Mouse (Mus musculus) lung, postnatal 25 days (tissue): ENCODE measurements around the gene Cplx3.

Experiments used
- DNase-seq: peaks from one replicate; pipeline ENCODE4 v3.0.0; 2022; ENCODE audit warnings: low spot score

Gene Cplx3

DNA sequence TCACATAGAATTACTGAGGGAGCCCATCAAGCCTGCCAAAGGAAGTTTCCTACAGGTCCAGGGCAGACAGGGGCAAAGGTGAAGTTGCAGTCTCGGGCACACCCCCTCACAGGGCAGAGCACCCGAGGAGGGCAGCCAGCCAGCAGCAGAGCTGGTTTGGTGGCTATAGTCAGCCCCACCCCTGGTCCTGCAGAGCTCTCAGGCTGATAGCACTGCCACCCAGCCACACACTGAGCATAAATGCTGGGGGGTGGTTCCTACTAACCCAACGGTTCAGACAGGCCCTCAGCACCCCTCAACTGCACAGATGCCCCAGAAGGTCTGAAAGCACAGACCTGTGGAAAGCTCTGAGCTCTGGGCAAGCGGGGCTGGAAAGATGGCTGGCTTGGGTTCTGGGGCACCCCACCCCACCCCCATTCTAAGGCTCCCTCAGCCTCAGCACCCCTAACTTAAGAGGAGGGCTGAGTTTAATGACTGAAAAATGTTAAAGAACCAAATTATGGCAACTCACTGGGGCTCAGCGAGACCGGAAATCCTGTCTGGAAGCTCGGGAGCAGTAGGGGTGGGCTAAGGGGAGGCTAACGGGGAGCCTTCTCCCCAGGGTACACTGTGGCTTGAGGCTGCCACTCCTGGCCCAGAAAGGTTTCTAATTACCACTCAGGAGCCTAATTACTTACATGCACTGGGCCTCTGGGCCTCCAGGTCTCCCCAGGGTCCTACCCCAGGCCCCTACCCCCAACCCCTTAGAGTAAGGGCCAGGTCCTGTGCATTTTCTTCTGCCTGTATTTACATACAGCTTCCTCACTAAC, 32.8 kb upstream of the Cplx3 start:
- peak; percentile 85 for DNase-seq

DNA sequence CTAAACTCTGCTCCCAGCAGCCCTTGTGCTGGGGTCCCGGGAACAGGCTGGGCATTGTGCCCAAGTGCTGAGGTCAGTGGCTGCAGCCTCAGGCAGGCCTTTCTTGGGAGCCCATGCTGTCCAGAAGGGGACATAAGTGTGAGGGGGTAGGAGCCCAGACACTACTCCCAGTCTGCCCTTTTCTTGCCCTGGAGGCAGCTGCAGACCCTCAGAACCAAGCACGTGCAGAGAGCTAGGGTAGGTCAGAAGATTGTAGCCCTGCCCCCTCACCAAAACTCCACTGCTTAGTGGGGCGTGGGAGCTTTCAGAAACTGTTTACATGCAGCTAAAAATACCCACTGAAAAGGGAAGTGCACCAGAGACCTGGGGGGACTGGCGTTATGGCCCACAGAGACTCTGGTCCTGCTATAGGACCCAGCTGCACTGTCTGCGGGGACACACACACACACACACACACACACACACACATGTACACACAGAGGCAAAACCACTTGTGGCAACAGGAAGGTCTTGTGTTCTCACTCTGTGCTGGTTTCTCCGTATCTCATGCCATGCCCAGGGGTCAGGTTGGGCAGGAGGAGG, 31.8 kb upstream of the Cplx3 start:
- peak; percentile 78 for DNase-seq

DNA sequence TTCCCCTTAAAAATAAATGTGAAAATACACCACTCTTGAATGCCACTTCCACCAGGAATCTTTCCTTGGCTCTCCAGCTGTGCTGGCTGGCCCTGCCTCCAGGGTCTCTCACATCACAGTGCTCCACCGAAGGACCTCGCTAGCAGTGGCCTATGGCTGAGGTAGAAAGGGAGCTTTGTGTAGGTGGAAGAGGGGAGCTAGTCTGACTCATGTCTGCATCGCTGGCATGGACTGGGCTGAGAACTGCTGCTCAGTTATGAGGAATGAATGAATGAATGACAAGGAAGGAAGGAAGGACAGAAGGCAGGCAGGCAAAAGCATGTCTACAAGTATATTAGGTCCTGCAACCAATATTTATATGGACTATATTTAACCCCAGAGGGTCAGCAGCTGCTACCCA, 31.2 kb upstream of the Cplx3 start:
- no peak for DNase-seq

DNA sequence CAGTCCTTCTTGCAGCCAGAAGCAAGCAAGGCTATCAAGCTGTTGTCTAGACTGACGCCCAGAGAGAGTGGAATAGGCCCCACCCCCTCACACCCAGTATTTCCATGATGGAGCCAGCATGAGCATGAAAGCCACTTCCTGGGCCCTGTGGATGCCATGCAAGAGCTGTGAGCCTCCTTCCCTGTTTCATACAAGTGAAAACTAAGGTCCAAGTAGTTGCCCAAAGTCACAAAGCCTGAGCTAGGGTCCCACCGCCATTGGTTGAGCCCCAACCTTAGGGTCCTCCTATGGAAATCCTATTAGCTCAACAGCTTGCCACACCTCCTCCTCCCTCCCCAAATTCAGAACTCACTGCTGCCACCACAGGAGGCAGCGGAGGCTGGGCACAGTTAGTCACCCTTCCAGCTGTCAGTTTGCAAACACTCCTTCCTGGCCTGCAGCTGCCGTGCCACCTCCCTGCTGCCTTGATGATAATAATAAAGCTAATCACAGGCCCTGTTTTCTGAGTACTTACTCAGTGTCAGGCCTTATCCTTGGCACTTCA, 27.5 kb upstream of the Cplx3 start:
- no peak for DNase-seq

DNA sequence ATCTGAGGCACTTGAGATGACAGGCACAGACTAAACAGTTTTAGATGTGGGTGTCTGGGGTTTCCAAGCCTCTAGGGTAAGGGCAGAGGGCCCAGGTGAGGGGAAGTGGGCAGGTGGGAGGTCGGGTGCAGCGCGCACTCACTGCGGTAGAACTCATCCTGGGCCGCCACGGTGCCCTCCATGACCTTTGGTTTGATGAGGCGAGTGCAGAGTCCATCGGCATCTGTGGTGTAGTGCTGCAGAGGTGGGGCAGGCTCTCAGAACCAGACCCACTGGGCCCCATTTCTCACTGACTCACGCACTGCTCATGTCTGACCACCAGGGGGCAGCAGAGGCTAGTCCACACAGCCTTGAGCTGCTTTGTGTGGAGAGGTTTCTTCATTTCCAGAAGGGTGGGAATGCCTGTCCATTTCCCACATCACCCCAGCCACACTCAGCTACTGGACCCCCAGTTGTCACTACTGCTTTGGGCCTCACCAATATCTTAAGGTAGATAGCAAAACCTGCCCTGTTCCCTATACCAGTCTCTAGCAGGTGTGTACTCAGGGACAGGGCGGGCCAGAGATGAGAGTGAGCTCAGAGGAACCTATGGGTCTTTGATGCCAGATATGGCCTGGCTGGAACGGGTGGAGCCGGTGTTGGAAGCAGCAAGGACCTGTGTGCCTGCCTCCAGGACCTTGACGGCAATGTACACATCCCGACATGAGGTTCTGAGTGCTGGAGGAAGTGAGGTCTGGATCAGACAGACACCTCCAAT, 23.2 kb upstream of the Cplx3 start:
- peak; percentile 81 for DNase-seq

DNA sequence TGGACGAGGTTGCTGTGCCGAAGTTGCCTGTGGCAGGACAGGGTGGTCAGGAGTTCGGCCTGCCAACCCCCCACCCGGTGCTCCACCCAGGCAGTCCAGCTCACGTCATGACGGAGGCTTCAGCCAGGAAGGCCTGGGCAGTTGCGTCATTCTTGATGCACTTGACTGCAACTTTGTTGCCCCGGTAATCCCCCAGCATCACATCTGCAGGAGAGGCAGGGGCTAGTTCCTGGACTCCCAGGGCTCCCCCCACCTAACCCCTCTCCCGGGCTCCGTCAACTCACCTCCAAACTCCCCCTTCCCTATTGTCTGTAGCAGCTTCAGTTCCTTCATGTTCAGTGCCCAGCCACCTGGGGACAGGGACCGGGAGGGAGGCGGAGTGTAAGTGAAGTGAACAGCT, 22.6 kb upstream of the Cplx3 start:
- DNase-seq, result no peak

DNA sequence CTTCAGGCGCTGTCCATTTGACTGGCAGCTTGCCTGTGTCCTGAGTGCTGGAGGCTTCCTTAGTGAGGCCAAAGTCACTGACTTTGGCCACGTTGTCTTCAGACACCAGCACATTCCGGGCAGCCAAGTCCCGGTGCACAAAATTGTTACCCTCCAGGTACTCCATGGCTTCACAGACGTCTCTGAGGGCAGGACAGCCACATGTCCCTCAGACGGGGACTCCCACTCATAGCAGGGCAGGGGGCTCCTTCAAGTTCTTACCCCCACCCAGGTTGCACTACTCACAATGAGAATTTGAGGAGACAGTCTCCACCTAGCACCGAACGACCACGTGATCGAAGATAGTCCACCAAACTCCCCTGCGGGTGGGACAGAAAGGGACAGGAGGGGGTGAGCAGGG, 21.8 kb upstream of the Cplx3 start:
- DNase-seq, result no peak

DNA sequence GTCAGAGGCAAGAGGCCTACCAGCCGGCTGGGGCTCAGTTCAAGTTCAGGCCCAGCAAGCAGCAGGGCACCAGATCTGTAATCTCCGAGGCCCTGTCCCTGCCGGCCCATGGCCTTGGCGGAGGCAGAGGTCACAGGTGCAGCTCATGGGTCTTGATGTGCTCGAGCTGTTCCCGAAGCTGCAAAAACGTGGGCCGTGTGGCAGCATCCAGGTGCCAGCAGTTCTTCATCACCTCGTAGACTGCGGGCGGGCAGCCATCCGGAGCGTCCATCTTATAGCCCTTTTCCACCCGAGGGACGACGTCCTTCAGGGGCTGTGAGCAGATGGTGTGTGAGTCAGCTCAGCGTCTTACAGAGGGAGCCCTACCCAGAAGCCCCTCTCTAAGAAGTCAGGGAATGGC, 21.1 kb upstream of the Cplx3 start:
- DNase-seq, result no peak

DNA sequence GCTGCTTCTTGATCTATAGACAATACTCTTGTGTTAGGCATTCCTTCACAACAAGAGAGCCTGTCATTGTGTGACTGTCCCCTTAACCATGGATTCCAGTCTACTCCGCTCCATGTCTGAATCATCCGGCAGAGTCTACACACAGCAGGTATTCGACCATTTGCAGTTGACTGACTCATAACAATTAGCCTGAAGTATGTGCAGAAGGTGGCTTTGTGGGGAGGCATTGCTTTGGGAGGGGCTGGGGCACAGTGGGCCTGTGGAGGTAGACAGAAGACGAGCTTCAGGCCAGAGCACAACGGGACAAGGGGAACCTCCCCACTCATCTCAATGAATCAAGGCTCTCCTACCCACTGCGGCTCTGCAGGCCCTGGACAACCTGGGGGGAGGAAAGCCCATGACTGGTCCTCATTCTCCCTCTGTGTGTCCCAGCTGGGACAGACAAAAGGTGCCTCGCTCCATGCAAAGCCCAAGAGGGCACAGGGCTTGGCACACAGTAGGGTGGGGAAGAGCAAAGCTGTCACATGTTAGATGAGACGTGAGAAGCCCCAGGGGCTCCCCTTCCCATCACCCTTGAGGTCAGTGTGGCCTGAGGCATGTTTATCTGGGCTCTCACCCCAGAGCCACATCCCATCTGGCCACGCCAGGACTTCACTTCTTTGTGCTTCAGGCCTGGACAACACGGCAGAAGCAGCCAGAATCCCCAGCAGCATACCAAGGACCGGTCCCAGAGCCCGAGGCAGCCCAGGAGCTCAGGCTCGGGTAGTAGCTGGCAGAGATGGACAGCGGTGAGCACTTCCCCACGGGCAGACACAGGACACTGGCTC, 19.8 kb upstream of the Cplx3 start:
- no peak for DNase-seq

DNA sequence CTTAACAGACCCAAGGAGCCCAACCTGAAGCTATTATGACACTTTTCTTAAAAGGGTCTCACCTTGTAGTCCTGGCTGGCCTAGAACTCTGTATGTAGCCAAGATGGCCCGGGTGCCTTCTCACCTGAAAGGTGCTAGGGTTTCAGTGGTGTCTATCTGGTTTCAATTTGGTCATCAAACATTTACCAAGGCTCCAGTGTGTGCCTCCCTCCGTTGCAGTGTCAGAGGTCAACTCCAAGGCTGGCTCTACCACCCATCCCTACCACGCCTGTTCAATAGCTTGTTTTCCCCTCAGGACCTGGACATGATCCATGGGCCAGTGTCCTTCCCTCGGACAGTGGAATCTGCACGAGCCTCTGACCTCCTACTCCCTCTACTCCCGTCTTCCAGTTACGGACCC, 18.2 kb upstream of the Cplx3 start:
- DNase-seq, result no peak

DNA sequence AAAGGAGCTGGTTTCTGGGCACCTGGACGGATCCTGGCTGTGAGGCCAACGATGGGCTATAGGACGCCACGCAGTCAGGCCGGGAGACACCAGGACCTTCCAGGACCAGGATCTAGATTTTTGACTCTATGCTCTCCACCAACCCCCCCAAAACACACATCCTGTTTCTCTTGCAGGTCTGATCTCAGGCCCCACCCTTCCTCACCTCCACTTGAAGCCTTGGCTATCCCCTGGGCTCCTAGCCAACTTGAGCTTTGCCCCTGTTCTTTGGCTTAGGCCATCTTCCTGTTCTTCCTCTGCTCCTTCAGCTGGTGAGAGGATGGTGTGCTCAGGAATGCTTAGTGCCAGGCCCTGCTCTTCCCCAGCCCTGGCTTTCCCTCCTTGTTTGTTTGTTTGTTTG, 14.6 kb upstream of the Cplx3 start, which contains the start of gene Lman1l:
TSS of gene Lman1l (minus strand) at position 101 of the 400 bp plus-strand sequence.
- DNase-seq, result no peak

DNA sequence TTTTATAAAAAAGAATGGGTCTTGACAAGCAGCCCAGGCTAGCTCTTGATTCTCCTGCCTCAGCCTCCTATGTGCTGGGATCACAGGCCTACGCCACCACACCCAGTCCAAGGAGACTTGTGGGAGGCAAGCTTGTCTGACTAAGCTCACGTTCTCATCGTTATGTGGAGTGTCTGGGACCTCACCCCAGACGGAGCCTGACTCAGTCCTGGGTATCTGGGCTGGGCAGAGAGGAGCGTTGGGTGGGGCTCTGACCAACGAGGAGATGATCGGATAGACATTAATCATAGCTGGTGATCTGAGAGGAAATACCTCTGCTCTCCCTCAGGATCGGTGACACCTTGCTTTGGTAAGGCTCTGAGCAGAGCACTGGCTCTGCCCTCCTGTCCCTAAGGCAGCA, 12.8 kb upstream of the Cplx3 start:
- no peak for DNase-seq

DNA sequence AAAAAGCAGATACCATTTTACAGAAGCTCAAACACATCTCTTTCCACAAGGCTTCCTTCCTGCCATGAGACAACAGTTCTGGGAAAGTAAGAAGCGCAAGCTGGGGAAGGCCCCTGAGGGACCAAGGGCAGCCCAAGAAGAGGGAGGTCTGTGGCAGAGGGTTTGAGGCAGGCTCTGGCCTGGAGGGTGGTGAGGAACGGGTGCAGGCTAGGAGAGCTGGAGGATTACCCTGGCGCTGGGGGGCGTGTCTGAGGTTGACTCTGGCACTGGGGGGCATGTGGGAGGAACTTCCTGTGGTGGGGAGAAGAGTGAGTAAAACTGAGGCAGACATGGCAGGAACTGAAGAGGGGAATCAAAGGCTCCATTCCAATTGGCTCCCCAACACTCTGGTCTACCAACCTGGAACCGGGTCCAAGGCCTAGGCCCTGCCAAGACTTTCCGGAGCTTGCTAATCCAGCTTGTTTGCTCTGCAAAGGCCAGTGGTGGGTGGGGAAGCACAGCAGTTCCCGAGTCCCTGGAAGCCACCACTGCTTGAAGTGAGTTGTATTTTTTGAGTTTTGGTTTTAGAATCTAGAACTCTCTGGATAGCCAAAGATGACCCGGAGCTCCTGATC, 11.6 kb upstream of the Cplx3 start:
- DNase-seq, result no peak

DNA sequence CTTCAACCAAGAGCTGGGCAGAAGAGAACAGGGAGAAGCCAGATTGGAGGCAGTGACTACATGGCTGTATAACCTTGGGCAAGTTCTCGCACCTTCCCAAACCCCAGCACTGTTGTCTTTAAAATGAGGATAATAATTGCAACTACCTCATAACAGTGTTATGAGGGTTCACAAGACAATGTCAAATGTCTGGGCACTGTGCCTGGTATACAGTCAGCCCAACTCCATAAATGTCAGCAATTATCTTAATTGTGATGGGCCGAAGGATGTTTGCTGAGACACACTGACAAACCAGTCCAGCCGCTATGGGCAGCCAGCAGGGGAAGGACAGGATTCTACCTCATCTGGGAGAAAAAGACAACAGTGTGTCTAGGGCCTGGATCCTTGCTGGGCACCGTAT, 8.7 kb upstream of the Cplx3 start:
- DNase-seq, result no peak

DNA sequence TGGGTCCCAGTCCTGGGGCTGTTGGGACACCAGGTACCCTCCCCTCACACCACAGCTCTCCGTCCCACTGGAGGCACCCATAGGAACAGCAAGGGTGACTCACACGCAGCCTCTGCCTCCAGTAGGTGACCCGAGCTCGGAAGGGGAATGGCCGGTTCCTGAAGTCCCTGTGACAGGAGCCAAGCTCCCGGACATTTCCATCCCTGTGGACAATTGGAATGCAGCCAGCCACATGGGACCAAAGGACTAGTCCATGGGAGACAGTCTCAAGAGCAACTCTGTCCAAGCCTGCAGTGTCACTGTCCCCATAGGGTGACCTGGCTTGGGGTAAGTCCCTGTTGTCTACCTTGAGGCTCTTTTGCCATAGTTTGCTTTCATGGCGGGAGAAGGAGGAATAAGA, 7.9 kb upstream of the Cplx3 start:
- DNase-seq, result no peak

DNA sequence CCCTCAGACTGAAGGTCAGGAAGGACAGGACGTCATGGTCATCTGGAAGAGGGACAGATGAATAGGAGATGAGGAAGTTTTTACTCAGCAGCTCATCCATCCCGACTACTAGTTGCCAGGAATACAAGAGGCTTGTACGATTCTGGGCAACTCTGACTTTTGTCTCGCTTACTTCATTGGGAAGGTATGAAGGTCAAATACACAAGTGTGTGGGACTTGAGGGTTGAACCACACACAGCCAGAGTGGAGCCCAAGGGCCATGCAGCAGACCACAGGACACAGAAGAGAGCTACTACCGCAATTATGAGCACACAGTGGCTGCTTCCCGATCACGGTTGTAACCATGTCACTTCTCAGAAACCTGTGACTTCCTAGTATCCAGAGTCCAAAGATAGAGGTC, 6.5 kb upstream of the Cplx3 start:
- no peak for DNase-seq

DNA sequence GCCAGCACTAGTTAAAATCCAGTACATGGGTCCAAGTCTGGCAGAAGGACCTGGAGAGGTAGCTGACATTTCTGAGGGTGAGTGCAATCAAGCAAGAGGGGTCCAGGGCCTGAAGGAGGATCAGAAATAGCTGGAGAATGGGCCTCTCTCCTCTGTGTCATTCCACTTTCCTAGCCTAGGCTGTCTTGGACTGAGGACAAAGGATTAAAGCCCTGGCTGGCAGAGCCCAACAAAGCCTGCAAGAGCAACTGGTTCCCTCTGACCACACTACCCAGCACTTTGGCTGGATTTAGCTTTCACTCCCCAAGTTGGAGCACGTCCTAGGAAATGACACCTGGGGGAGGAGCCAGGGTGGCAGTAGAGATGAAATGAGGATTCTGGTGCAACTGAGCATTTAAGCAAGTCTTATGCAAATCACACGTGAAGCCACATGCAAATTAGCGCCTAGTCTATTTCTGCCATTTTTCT, 4.3 kb upstream of the Cplx3 start:
- no peak for DNase-seq

DNA sequence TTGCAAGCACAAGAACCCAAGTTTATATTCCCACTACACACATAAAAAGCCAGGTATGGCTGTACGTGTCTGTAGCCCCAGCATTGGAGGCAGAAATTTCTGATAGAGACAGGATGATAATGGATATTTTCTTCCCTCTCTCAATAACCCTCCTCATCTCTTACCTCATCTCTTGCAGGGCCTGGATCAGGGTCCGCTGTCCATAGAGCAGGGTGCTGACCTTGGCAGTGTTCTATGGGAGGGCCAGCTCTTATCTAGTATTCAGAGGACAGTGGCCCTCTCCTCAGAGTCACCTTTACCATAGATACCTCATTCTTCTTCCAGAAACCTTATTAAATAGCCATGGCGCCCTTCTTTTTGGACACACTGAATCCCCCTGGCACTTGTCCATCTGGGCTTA, 3.7 kb upstream of the Cplx3 start:
- no peak for DNase-seq

DNA sequence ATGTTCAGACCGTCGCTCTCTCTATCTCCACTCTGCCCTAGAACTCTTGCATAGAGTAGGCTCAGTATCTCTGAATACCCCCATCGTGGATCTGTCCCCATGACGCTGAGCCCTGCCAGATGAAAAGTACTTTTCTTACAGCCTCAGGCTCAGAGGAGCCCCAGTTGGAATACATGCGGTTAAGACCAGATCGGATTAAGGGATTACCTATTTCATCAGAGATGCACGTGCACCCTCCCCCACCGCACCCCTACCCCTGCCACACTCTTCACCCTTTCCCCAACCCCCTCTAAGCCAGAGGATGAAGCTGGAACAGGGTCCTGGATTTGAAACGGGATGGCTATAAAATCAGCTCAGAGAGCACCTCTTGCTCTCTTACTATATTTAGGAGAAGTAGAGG, 578 bp downstream of the Cplx3 start:
- DNase-seq, result no peak

DNA sequence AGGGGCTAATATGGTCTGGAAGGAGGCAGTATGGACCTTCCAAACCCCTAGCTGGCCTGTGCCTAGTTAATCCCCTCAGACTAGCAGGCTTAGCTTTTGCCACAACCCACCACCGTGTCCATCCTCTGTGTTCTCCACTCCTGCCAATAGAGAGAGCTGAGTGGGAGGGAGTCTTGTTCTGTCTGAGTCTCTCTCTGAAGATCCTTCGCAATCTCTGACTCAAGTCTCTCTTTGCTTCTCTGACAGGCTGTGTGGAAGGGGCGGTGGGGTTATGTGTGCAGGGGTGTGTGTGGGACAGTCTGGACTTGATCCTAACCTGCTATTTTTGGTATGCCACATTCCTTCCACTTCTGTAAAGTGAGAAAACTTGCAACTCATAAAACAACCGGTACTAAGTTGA, 1.2 kb downstream of the Cplx3 start:
- no peak for DNase-seq

DNA sequence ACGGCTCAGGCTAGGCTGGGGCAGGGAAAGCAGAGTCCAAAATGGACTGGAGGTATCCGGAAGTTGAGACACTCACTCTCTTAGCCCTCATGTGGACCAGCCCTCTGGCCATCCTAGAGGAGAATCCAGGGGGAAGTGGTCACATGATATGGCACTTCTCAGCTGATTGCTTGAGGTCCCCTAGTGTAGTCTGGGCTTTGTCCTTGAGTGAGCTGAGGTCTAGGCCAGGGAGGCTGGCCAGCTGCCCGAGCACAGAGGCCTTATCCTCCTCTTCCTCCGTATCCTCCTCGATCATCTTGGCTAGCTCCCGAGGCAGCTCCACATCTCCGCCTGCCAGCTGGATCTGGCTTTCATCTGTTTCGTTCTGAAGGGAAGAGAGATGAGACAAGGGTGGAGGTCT, 4.0 kb downstream of the Cplx3 start:
- no peak for DNase-seq

DNA sequence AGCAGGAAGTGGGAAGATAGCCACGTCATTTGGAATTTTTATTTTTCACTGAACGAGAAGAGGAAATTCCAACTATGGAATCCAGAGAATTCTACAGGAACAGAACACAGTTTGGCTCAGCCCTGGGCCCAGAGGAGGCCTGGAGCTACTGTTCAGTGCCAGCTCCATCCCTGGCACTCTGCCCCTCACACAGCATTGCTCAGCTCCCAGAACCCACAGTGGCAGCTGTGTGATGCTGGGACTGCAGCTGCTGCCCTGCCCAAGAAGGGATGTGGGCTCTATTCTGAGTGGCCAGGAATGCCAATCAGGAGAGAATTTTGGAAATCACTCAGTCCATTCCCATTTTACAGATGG, 4.8 kb downstream of the Cplx3 start:
- no peak for DNase-seq
